Mouse (Mus musculus): ENCODE results near the gene Chd1. TPM values are rescaled to one million over a fixed set of nuclear protein-coding genes. Genes with fewer than 3 reads are reported as not detected.

Gene Chd1
- total RNA-seq, 2 experiments from 2014 or later: 32.7 to 44.1 TPM

DNA sequence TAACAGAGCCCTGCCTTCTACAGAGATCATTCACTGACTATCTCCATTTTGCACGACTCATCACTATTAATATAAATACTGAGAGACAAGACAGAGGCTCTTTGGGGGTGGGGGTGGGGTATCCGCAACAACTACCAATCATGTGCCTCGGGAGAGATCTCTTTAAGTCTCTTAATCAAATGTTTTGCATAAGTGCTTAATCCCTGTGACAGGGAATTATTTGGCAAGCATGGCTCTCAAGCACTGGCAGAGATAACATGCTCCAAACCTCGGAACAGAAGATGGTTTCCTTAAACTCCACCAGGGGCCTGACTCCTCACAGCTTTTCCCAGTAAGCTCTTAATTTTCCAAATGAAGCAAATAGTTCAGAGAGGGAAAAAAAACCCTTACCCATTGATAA, 103.2 kb downstream of the Chd1 start:
- no peak for DNase-seq (ENCODE audit: low spot score in 2 of 2)

DNA sequence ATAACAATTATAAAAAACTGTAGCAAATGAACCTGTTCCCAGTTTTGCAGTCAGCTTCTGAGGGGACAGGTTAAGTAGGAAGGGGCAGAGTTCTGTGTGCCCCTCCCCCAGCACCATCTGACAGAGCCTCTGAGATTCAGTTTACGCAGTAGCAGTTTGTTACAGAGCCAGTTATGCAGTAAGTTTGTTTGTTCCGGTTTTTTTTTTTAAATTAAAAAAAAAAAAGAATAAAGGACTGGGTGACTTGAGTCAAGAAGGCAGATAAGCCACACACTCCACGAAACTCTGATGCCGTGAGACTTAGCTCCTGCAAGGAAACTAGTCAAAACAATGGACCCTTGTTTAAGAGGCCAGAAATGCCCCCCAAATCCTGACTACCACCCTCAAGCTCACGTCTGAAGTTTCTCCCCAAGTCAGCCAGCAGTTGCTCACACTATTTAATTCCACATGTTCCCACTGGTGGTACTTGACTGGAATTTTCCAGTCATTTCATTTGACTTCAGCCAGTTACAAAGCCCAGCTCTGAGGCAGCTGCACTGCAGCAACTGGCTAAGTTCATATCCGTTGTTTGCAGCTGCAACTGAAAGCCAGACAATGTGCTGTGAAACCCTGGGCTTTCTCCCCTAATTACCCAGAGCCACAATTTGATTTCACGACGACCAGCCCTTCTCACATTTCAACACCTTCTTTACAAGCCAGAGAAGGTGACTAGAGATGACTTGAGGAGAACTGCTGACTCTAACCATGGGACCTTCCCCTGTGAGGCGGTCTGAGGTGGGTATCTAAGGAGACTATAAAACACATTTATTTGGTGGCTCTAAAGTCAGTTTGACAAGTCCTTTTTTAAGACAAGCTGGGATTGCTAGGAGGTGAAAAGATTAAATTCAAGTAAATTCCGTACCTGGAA, 104.0 kb downstream of the Chd1 start:
- no peak for DNase-seq (ENCODE audit: low spot score in 2 of 2)

DNA sequence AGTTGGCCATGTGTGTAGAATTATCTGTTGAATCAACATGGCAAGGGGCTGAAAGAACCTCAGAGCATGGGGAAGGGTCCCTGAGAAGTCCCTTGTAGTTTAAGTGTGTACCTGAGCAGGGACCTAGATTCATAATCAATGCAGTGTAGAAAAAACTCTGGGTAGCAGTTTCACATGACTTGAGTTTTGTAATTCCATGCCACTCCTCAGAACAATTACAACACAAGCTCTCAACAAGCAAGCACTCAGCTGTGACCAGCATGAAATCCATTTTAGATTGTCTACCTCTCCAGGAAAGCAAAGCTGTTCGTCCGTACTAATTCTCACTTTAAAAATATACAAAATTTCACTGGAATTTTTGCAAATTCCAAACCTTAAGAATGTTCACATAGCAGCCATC, 105.2 kb downstream of the Chd1 start:
- no peak for DNase-seq (ENCODE audit: low spot score in 2 of 2)

DNA sequence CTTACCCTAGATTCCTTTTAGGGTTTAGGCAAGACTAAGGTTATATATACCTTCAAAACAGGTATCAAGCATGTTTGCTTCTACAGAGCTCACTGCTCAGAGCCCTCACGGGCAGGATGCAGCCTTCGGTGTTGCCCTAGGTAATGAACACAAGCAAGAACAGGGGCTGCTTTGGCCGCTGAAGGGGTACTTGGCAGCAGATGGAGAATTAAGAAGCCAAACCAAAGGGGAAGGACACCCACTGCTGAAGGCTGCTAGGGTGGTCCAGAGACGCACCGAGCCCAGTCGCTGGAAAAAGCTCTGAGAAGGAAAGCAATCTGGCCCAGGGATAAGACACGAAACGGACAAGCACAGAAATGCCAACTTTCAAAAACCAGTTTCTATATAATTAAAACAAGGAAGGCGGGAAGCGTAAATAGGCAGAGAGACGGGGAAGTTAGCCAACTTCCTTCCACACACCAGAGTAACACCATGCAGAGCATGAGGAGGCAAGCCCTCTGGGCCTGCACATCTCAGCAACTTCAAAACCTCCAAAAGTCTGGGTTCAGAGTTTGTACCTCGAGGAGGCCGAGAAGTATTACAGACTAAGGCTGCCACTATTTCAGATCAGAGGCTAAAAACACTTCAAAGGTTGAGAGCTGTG, 107.5 kb downstream of the Chd1 start:
- no peak for DNase-seq (ENCODE audit: low spot score in 2 of 2)

DNA sequence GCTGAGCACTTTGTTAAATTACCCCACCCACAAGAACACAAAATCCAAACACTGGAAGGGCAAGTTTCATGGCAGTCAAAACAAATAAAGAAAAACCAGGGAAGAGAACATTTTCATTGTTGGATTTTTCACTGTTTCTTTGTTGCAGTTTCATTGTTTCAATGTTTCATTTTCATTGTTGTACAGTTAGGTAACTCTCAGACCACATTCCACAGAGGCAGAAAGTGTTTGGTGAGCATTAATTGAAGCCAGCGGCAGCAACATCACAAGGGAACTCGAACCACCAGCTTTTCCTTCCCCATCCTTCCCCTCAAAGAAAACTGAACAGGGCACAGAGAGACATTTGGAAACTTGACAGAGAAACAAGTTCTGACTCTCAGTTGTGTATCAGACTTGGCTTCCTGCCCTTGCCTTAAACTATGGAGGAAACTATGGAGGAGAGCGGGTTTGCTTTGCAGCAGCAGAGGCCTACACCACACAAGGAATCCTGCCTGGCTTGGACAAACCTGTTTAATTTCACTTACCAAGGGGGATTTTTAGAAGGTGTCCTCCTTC, 109.0 kb downstream of the Chd1 start:
- DNase-seq (ENCODE audit: low spot score in 2 of 2): no peak

DNA sequence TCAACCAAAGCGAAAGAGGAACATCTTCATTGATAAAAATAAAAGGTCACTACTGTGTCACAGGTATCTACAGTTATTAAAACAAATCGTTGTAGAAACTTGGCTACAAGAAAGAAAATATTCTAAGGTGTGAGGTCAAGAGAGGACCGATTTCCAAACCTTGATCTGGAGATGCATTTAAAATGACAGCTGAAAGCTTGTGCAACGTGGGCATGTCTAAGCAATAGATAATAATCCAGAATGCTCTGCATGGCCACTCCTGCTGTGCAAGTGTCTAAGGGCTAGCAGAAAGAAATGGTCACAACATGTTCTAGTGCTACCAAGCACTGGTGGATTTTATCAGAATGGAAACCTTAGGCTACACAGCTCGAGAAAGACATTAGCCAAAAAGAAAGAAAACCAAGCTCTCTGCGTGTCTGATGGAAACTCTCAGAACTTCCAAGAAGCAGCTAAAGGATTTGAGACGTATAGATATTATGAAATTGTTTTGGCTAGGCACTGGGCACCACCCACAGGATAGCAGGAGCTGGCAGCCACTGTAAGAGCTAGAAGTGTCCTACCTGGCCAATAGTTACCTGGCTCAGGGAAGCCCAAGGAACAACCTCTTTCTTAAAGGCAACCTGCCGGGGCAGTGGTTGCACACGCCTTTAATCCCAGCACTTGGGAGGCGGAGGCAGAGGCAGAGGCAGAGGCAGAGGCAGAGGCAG, 110.7 kb downstream of the Chd1 start:
- no peak for DNase-seq (ENCODE audit: low spot score in 2 of 2)

DNA sequence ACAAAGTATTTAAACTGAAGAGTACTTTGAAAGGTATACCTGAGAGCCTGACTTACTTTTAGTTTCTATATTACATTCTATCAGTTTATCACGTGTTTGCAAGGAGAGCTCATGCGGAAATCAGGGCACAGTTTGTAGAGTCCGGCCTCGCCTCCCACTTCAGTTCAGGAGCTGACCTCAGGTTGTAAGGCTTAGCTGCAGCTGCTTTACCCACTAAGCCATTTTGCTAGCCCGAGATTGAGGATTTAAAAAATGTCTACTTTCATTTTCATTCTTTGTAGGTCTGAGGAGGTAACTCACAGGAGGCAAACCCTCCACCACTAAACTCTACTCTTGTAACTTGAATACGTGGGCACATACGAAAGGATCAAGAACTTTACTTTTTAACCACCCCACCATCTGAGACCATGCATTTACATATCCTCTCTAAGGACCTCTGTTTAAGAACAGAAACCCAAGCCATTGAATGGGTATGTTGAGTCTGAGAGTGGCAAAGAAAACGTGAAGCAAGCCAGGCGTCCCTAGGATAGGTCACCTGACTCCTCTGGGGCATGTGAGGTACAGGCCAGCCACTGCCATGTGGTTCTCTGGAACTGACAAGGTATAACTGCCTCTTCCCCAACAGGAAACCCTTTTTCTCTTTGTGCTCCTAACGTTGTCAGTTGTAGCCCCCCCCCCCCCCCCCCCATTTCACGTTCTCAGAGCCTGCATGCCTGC, 111.8 kb downstream of the Chd1 start:
- no peak for DNase-seq (ENCODE audit: low spot score in 2 of 2)

DNA sequence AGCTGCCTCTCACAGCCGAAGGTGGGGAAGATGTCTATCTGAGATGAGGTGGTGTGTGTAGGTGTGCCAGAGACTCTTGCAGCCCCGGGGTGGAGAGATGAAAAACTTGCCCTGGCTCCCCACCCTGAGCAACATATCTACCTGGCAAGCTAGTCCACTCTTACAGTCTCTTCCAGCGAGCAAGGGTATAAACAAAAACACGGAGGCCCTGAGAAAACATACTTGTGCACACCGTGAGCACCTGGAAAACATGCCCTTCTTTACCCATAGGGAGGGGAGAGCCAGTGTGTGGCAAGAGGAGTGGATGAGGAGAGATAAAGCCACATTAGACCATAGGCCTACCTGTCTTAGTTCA, 112.3 kb downstream of the Chd1 start:
- no peak for DNase-seq (ENCODE audit: low spot score in 2 of 2)

DNA sequence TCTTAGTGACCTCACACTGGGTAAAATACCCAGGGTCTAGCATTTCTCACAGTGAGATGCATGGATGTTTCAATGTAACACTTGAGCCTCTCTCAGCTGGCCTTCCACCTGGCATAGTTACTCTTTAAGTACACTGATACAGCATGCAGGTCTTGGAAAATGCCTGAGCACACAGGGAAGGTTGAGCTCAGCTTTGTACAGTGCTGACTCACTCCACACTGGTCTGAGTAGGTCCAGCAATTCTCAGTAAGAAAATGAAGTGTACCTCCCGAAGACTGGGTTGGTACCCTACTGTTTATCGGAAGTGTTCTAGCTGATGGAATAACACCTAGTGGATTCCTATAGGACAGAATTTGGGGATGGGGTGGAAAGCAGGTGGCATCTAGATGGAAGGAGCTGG, 112.9 kb downstream of the Chd1 start:
- no peak for DNase-seq (ENCODE audit: low spot score in 2 of 2)

DNA sequence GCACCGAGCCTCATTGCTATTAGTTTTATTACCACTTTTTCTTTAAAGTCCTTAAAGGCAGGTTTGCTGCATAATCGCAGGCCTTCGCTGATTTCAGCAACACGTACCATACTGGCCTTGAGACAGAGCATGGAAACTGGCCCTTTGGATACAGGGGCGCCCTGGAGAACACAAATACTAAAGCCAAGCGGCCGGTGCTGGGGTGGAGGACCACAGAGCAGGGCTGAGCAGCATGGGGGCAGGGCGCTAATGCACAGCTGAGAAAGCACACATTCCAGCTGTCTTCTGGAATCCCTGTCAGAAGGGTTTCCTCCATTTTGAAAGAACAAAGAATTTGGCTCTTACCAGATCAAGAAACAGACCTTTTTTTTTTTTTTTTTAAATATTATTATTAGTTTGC, 113.6 kb downstream of the Chd1 start:
- DNase-seq (ENCODE audit: low spot score in 2 of 2): no peak

DNA sequence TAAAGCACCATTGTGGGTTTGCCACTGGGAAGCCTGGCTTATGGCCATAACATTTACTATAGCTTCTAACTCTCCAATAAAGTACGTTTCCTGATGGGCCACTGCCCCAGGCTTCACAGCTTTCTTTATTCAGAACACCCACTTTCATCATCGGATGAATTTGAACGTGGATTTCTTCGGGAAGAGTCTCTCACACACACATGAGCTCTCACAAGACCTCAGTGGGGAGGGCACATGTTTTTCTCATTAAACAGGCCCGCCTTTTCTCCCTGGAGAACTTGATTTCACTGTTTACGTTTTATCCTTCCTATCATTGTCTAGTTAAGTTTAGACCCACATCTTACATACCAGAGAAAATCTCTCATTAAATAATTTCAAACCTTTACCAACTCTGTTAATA, 115.4 kb downstream of the Chd1 start:
- DNase-seq (ENCODE audit: low spot score in 2 of 2): no peak

DNA sequence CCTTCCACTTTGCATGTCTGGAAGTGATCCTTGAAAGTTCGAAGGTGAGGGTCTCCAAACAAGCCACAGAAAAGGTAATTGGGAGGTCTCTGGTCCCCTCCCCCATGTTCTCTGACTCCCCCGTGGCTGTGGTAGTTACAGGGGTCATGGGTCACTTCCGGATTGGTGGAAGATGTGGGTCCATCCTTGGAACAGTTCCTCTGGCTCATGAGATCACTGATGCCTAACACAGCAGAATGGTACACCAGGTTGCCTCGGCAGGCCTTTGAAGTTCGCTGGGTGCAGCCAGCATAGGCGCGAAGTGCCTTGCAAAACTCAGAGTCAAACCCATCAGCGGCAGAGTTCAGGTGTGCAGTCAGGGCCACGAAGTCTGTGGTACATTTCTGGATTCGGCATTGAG, 116.0 kb downstream of the Chd1 start:
- DNase-seq (ENCODE audit: low spot score in 2 of 2): no peak

DNA sequence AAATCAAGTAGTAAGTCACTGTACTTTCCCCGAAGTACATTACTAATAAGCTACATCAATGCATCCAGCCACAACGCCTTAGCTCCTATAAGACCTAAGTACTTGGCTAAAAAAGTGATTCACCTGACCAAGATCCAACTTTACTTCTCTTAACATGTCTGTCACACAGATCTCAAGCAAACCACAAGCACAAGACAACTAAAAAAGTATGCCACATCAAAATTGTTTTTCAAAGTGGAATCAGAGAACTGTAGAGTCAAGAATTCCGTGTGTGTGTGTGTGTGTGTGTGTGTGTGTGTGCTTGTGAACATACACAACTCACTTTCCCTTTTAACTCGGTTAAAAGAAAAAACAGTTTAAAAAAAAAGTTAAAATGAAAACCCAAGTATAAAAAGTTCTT, 116.9 kb downstream of the Chd1 start:
- DNase-seq (ENCODE audit: low spot score in 2 of 2): no peak

Other genes starting within 250 kb of the Chd1 start
- 100 to 1,000 TPM; 166 to 169 TPM for gene Psmb1, start 205.2 kb upstream of the Chd1 start, total RNA-seq (2021)
- 10 to 100 TPM; 24.2 to 31.8 TPM for gene Tbp, start 205.1 kb upstream of the Chd1 start, total RNA-seq (2021)
- 10 to 100 TPM; 29.3 to 37.7 TPM for gene Pdcd2, start 177.7 kb upstream of the Chd1 start, total RNA-seq (2021)
- 1 to 10 TPM; 3.7 to 4.1 TPM for gene Prdm9, start 140.6 kb upstream of the Chd1 start, total RNA-seq (2021)
- gene Rgmb, start 126.1 kb downstream of the Chd1 start, total RNA-seq (2021): 10 to 100 TPM; 14.5 to 14.6 TPM

Data from adrenal gland, adult 18-20 months (tissue).